Mouse (Mus musculus) kidney, adult 2 months (tissue): ENCODE results near the gene Pank1.

Experiments
- CTCF ChIP-seq: fragments of 200-500 bp; conservative IDR thresholded peaks from 2 replicates; pipeline ENCODE4 v1.5.1; 2011; ENCODE audit warnings: low read depth, mild to moderate bottlenecking, control low read depth, low read length, moderate library complexity, mixed read lengths; ENCODE audit not compliant: insufficient read depth, insufficient read length
- POLR2A ChIP-seq: fragments of 200-500 bp; IDR thresholded peaks from one replicate; pipeline ENCODE4 v1.6.1; 2011; ENCODE audit warnings: low read depth, low read length, control low read depth

DNA sequence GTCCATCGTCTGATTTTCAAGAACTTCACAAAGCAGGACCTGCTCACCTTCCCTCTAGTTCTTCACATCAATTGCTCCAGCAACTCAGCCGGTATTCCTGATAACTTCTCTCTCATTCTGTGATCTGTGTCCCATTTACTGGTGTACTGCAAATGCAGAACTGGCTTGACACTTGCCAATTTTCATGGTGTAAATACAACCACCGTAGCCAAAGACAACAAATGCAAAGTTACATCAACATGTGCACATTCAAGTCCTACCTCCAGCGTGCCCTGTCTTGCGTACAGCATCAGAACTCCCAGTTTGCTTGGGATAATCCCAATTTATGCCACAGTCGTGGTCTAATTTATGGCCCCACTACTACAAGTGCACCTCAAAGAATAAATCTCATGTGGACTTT lies 15.5 kb downstream of the Pank1 start:
- no peak for TF ChIP-seq CTCF
- TF ChIP-seq POLR2A, result no peak
